17 mouse cellular contexts compared by ENCODE assay signal in genomic region chrX:77598736-77599135, GRCm38 (mm10).
"Had no signal": no experiment of that assay in that cellular context is flagged by ENCODE, and none has a peak within 500 bp of the region (broad histone marks: within the 10 kb centered on the region; RNA-seq: fewer than 3 reads in every experiment).

No protein-coding gene starts in this region.

- H3K27ac ChIP-seq: kidney, postnatal 0 days; left cerebral cortex, adult 2 months; liver, embryonic 13.5 days; macrophage; midbrain, embryonic 13.5 days; neural tube, embryonic 13.5 days had no signal

- H3K9me3 ChIP-seq: liver, embryonic 13.5 days; midbrain, embryonic 13.5 days; neural tube, embryonic 13.5 days had no signal

- H3K4me1 ChIP-seq: midbrain, embryonic 13.5 days; neural tube, embryonic 13.5 days had no signal

- H3K4me3 ChIP-seq: left cerebral cortex, adult 2 months; liver, embryonic 13.5 days; midbrain, embryonic 13.5 days; myocyte; neural tube, embryonic 13.5 days had no signal

- ATAC-seq: lung, postnatal 0 days; midbrain, embryonic 13.5 days; midbrain, embryonic 16.5 days had no signal

- DNase-seq: kidney, postnatal 25 days; layer of hippocampus, postnatal 36 days; liver, embryonic 13.5 days; lung, embryonic 14.5 days; retina, postnatal 1 day; right cerebral cortex, postnatal 25 days; spleen, adult 18-20 months; thymus, adult 18-20 months; thymus, postnatal 36 days had no signal

- H3K36me3 ChIP-seq: liver, embryonic 13.5 days; midbrain, embryonic 13.5 days; neural tube, embryonic 13.5 days had no signal

- H3K9ac ChIP-seq: liver, embryonic 13.5 days; lung, embryonic 14.5 days; midbrain, embryonic 13.5 days; neural tube, embryonic 13.5 days had no signal

- H3K27me3 ChIP-seq: liver, embryonic 13.5 days; midbrain, embryonic 13.5 days; neural tube, embryonic 13.5 days had no signal

- H3K4me2 ChIP-seq: liver, embryonic 13.5 days; lung, embryonic 14.5 days; midbrain, embryonic 13.5 days; neural tube, embryonic 13.5 days had no signal
